Mouse (Mus musculus) embryo, embryonic 11 days (tissue): Measurements from ENCODE around the gene Glis1.
A peak's percentile ranks its signal among the peaks of the same experiment; 100 is the strongest.

ENCODE experiments used
- DNase-seq: peaks from one replicate; pipeline ENCODE4 v3.0.0-alpha.2; 2015

Glis1 gene

GRCm38 (mm10) chr4:107520816-107521215, 86.4 kb downstream of the Glis1 start:
- peak; percentile 49 for DNase-seq

GRCm38 (mm10) chr4:107523607-107524151, 89.3 kb downstream of the Glis1 start:
- no peak for DNase-seq

- no peak for DNase-seq
These were observed 100.7 kb downstream of the Glis1 start for GRCm38 (mm10) chr4:107535126-107535525.

- DNase-seq: peak; percentile 73
These were observed 103.7 kb downstream of the Glis1 start for GRCm38 (mm10) chr4:107538116-107538515.

- no peak for DNase-seq
These were observed 104.2 kb downstream of the Glis1 start for GRCm38 (mm10) chr4:107538561-107538960.

- no peak for DNase-seq
These were observed 104.6 kb downstream of the Glis1 start for GRCm38 (mm10) chr4:107539021-107539420.

- DNase-seq: no peak
These were observed 107.4 kb downstream of the Glis1 start for GRCm38 (mm10) chr4:107541821-107542220.

GRCm38 (mm10) chr4:107544843-107545242, 110.5 kb downstream of the Glis1 start:
- no peak for DNase-seq

GRCm38 (mm10) chr4:107545726-107546125, 111.3 kb downstream of the Glis1 start:
- no peak for DNase-seq

- no peak for DNase-seq
These were observed 112.1 kb downstream of the Glis1 start for GRCm38 (mm10) chr4:107546525-107546924.

GRCm38 (mm10) chr4:107550096-107550495, 115.7 kb downstream of the Glis1 start:
- DNase-seq: no peak

GRCm38 (mm10) chr4:107550546-107550945, 116.2 kb downstream of the Glis1 start:
- no peak for DNase-seq

- DNase-seq: no peak
These were observed 118.3 kb downstream of the Glis1 start for GRCm38 (mm10) chr4:107552696-107553095.

GRCm38 (mm10) chr4:107553774-107554173, 119.4 kb downstream of the Glis1 start:
- no peak for DNase-seq

- DNase-seq: no peak
These were observed 124.4 kb downstream of the Glis1 start for GRCm38 (mm10) chr4:107558801-107559200.

- no peak for DNase-seq
These were observed 126.7 kb downstream of the Glis1 start for GRCm38 (mm10) chr4:107561056-107561455.

- peak; percentile 53 for DNase-seq
These were observed 133.8 kb downstream of the Glis1 start for GRCm38 (mm10) chr4:107568159-107568558.

- peak; percentile 60 for DNase-seq
These were observed 134.6 kb downstream of the Glis1 start for GRCm38 (mm10) chr4:107568881-107569443.

GRCm38 (mm10) chr4:107570329-107571014, 136.1 kb downstream of the Glis1 start:
- peak; percentile 40 for DNase-seq

- no peak for DNase-seq
These were observed 141.4 kb downstream of the Glis1 start for GRCm38 (mm10) chr4:107575781-107576180.

GRCm38 (mm10) chr4:107576742-107577141, 142.4 kb downstream of the Glis1 start:
- no peak for DNase-seq

- DNase-seq: no peak
These were observed 142.9 kb downstream of the Glis1 start for GRCm38 (mm10) chr4:107577146-107577839.

GRCm38 (mm10) chr4:107580883-107581282, 146.5 kb downstream of the Glis1 start:
- no peak for DNase-seq

GRCm38 (mm10) chr4:107586391-107586790, 152.0 kb downstream of the Glis1 start:
- DNase-seq: no peak
